Mouse (Mus musculus) cerebellum, adult 11 months (tissue): ENCODE data around the gene Zfp595.
A peak's percentile ranks its signal among the peaks of the same experiment; 100 is the strongest.
"Not testable (repeated sequence)": the region's sequence is repeated elsewhere in the genome, so short reads cannot be mapped to it uniquely, and the experiment has no call there.

Experiments used
- DNase-seq: peaks from one replicate; pipeline ENCODE4 v3.0.0; 2022

Gene Zfp595

GRCm38 (mm10) chr13:67332019-67332724 lies at the start of gene Zfp595:
TSS of gene Zfp595 (minus strand) at chr13:67332570.
- peak; percentile 65 for DNase-seq

- DNase-seq, result not testable (repeated sequence)
Measured at GRCm38 (mm10) chr13:67376255-67376654, 43.9 kb upstream of the Zfp595 start.

GRCm38 (mm10) chr13:67375050-67375911 lies 42.9 kb upstream of the Zfp595 start, which contains the start of the genes Gm28041 and Zfp456:
TSS of gene Gm28041 (minus strand) at chr13:67375733.
TSS of gene Zfp456 (minus strand) at chr13:67375810.
- not testable (repeated sequence) for DNase-seq

- DNase-seq, result peak; percentile 80
Measured at GRCm38 (mm10) chr13:67360131-67360744, 27.9 kb upstream of the Zfp595 start, which contains the start of the genes Gm28044 and Zfp953. TSS of gene Gm28044 (minus strand) at chr13:67360536. TSS of gene Zfp953 (minus strand) at chr13:67360605.

GRCm38 (mm10) chr13:67351854-67352253 lies 19.5 kb upstream of the Zfp595 start:
- no peak for DNase-seq

GRCm38 (mm10) chr13:67343422-67343821 lies 11.1 kb upstream of the Zfp595 start:
- no peak for DNase-seq

- DNase-seq, result no peak
Measured at GRCm38 (mm10) chr13:67332877-67333276, 507 bp upstream of the Zfp595 start.

GRCm38 (mm10) chr13:67306718-67307117 lies 25.7 kb downstream of the Zfp595 start:
- no peak for DNase-seq

- peak; percentile 84 for DNase-seq
Measured at GRCm38 (mm10) chr13:67305822-67306672, 26.3 kb downstream of the Zfp595 start, which contains the start of gene Zfp457. TSS of gene Zfp457 (minus strand) at chr13:67306485.

GRCm38 (mm10) chr13:67278314-67278713 lies 54.1 kb downstream of the Zfp595 start, which contains the start of gene Zfp458:
TSS of gene Zfp458 (minus strand) at chr13:67278466.
- DNase-seq, result no peak

- not testable (repeated sequence) for DNase-seq
Measured at GRCm38 (mm10) chr13:67269383-67270065, 62.8 kb downstream of the Zfp595 start.

GRCm38 (mm10) chr13:67268568-67269369 lies 63.6 kb downstream of the Zfp595 start:
- DNase-seq, result peak; percentile 65
